Mouse (Mus musculus): ENCODE data around the gene Gm4924. TPM values are rescaled to one million over a fixed set of nuclear protein-coding genes. Genes with fewer than 3 reads are reported as not detected.

Gene Gm4924
- 1 to 10 TPM; 2.3 to 2.5 TPM for total RNA-seq (2021)
- long read RNA-seq, experiment 1, partial matches to known transcripts: 0 of 5 reads
- long read RNA-seq, experiment 1, other reads (novel, unspliced or antisense): 4 of 5 reads
- long read RNA-seq, experiment 2, partial matches to known transcripts: 0 of 4 reads
- long read RNA-seq, experiment 2, other reads (novel, unspliced or antisense): 3 of 4 reads

DNA sequence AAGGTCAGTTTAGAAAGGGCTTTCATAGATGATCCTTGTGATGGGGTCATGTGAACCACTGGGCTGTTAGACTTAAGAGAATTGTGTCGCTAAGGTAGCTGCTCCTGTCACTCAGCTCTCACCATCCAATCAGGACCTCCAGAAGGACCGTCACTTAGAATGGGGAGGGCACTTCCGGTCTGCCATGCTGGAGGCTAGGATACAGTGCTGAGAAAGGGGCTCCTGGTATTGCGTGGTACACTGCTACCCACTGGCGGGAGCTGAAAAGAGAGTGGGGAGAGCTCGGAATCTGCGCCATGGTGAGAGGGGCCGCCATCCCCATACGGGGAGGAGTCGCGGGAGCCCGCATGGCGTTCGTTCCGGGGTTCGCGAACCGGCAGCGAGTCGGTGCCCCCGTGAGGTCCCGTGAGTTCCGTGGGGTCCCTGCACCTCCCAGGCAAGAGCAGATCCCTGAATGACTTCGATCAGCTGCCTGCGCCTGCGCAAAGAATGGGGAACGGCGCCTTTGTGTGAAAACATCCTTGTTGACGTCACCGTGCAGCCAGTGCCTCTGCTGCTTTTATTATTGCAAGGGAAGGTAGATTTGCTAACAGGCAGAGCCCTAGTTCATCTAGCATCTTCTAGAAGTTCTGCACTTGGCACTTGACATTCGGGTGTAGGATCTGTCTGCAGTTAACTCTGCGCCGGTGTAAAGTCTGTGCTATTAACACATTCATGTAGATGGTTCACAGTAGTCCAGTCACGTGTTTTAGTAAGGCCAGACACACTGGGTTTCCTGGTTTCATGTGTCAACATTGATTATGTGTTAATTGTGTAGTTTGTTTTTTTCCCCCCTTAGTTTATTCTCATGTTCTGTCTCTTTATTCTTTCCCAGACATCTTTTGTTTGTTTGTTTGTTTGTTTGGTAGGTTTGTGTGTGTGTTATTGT is at the start of gene Gm4924:
Gene Gm4924 (plus strand): TSS at position 173 of the 928 bp plus-strand sequence.
- peak; percentile 67 for DNase-seq

- DNase-seq: no peak
Measured at GRCm38 (mm10) chr10:82316482-82316881, 37.6 kb upstream of the Gm4924 start, which contains the start of gene 4932415D10Rik. Gene 4932415D10Rik, minus strand, starts transcription at chr10:82316582.

DNA sequence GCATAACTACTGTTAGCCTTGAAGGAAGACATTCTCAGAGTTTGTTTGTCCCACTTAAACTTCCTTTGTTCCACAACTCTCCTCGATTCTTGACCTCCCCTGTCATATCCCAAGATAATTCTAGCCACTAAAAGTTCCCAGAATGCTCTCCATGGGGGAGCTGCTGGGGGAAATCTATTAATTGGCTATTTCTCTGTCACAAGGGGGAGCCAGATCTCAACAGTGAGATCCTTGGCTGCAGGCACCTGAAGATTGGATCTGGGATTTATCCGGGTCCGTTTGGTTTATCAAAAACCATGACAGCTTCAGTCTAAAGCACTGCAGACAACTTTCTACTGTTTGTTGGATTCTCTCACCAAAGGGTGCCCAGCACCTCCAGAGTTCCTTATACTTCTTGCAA is 33.9 kb upstream of the Gm4924 start:
- no peak for DNase-seq

- no peak for DNase-seq
Measured at GRCm38 (mm10) chr10:82329826-82330225, 24.2 kb upstream of the Gm4924 start.

DNA sequence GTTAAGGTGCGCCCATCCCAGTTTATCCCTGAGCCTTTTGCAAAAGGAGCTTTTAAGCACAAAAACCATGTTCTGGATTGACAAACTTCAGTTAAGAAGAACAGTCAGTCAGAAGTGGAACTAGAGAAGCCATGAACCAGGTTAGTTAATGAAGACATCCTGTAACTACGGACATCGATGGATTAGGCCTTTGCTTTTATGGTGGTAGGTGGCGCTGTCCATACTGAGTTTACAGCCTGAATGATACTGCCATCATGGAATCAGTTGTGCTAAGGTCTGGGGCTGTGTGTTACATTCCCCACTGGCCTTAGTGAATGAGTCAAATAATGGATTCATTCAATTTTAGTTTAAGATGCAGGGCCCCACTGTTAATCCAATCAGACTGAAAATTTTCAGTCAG is 1.3 kb downstream of the Gm4924 start:
- no peak for DNase-seq

- no peak for DNase-seq
Measured at GRCm38 (mm10) chr10:82361911-82362310, 7.9 kb downstream of the Gm4924 start.

GRCm38 (mm10) chr10:82382992-82383391 is 28.9 kb downstream of the Gm4924 start:
- DNase-seq: no peak

DNA sequence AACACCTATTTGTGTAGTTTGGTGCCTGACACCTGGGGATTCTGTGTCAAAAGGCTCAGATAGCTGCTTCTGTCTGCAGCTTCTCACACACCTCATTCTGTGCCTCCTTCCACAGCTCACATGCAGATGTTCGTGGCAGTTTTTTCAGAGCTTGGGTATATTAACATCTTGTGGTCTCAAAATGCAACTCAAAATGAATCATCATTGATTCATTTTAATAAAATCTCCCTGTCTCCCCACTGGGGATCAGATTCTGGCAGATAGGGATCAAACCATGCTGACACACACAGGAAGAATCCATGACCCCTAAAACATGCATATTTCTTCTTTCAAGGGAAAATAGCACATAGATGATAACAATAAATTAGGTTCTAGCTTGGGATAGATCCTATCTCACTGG is 55.5 kb downstream of the Gm4924 start:
- DNase-seq: no peak

- DNase-seq: no peak
Measured at GRCm38 (mm10) chr10:82423631-82424030, 69.6 kb downstream of the Gm4924 start.

Other genes with a start within 250 kb of the Gm4924 start
- 1 to 10 TPM; 2.2 to 3.0 TPM for gene AU041133, start 226.2 kb upstream of the Gm4924 start, total RNA-seq (2021)
- gene Zfp938, start 113.0 kb upstream of the Gm4924 start, total RNA-seq (2021): 1 to 10 TPM; 7.0 to 8.0 TPM
- not detected for gene 4932415D10Rik, start 37.7 kb upstream of the Gm4924 start, total RNA-seq (2021)
- not detected for gene Gm1553, start 138.4 kb downstream of the Gm4924 start, total RNA-seq (2021)

Measured in gastrocnemius, postnatal 10 days (tissue).